Mouse (Mus musculus) cerebellum, adult 9-11 months (tissue): ENCODE data around the gene Angptl8.
A peak's percentile ranks its signal among the peaks of the same experiment; 100 is the strongest.
"Not testable (repeated sequence)": the region's sequence is repeated elsewhere in the genome, so short reads cannot be mapped to it uniquely, and the experiment has no call there.

Experiments
- DNase-seq: peaks from one replicate; pipeline ENCODE4 v3.0.0; 2022

Angptl8 gene

DNA sequence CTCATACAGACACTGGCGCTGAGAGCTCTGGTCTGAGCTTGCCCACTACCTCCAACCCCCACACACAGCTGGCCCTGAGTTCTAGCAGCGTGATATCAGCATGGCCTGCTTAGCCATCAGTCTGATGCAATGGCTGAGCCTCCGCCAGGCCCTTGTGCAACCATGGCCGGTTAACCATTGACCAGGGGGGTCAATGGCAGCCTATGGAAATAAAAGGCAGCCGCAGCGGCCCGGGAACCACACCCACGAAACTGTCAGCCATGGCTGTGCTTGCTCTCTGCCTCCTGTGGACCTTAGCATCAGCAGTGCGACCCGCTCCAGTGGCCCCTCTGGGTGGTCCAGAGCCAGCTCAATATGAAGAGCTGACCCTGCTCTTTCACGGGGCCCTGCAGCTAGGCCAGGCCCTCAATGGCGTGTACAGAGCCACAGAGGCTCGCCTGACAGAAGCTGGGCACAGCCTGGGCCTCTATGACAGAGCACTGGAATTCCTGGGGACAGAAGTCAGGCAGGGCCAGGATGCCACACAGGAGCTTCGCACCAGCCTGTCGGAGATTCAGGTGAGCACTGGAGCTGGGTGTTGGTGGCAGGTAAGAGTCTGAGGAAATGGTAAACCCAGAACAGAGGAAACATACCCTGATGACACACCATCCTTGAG, at the start of gene Angptl8:
Gene Angptl8 (plus strand): TSS at position 253 of the 655 bp plus-strand sequence.
- DNase-seq, result no peak

DNA sequence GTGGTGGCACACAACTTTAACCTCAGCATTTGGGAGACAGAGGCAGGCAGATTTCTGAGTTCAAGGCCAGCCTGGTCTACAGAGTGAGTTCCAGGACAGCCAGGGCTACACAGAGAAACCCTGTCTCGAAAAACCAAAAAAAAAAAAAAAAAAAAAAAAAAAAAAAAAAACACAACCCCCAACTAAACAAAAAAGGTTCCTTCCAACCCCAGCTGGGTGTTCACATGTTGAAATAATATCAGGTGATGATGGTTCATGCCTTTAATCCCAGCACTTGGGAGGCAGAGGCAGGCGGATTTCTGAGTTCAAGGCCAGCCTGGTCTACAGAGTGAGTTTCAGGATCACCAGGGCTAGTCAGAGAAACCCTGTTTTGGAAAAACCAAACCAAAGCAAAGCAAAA, 49.0 kb upstream of the Angptl8 start:
- DNase-seq, result not testable (repeated sequence)

DNA sequence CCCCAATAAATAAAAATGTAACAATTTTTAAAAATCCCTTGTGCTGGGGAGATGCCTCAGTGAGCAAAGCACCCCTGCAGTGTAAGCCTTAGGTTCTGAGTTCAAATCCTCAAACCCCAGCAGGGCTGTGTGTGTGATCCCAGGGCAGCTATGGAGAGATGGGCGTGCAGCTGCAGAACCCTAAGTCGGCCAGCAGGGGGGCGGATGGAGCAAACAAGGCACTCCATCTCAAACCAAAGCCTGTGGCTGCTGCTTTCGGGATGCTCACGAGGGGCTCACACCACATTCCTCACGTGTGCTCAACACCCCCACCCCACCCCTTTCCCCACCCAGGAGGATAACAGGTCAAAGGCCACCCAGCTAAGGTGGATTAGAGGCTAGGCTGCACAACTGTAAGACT, 48.4 kb upstream of the Angptl8 start:
- DNase-seq, result peak; percentile 64

DNA sequence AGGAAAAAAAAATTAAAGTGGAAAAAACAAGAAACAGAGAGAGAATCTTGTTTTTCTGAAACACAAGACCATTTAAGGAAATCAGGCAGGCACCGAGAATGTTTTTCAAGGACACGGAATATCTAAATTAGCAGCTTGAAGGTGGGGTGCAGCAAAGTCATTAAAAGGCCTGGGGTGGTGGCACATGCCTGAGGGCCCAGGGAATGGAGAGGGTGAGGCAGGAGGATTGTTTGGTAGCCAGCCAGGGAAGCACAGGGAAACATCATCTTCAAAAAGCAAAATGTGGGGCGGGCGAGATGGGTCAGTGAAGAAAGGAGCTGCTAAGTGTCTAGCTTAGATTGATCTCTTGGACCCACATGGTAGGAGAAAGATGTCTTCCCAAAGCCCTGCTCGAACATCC, 47.7 kb upstream of the Angptl8 start:
- no peak for DNase-seq

DNA sequence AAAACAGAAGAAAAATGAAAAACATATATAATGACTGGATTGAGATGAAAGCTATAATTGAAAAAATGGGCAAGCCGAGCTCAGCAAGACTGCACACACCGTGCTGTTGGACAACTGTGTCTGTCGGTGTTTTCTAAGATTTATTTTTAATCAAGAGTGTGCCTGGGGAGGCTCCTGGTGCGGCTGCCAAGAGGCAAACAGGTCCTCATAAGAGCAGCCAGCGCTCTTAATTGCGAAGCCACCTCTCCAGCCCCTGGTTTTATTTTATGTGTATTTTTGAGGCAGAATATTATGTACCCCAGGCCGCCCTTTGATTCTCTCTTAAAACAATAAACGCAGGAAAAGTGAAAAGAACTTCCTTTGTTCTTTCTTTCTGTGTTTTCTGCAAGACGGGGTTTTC, 47.1 kb upstream of the Angptl8 start:
- no peak for DNase-seq

DNA sequence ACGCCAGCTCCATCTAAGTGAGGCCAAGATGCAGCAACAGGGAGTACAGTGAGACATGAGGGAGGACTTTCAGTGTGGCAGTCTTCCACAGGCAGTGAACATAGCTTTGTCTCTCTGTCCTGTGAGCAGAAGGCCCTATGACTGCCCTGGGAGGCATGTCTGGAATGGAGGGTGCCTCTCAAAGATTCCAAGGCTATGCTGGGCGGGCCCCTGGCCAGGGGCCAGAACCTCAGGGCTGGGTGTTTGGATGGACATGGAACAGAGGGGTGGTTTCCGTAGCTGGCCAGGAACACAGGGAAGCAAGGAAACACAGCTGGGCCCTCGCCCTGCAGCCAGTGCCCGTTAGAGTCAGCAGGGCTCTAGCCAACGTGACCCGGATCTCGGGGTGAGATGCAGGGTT, 43.4 kb upstream of the Angptl8 start:
- DNase-seq, result no peak

DNA sequence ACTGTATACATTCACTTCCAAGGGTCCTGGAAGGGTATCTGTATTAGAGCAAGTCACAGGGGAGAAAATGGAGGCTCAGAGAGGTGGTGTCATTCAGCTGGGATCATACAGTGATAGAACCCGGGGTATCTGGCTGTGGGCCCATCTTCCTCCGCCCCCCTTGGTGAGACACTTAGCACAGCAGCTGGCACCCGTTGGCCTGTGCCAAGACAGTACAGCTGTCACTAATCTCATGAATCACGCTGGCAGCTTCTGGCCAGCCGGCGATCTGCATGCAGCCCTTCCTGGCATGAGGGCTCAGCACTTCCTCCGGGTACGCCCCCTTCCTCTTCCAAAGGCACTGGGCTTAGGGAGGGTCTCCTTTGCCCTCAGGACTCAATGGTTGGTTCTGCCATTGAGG, 42.7 kb upstream of the Angptl8 start:
- peak; percentile 68 for DNase-seq

DNA sequence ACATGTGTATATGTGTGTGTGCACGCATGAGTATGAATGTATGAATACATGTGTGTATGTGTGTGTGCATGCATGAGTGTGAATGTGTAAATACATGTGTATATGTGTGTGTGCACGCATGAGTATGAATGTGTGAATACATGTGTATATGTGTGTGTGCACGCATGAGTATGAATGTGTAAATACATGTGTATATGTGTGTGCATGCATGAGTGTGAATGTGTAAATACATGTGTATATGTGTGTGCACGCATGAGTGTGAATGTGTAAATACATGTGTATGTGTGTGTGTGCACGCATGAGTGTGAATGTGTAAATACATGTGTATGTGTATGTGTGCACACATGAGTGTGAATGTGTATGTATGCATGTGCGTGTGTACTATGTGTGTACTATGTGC, 41.8 kb upstream of the Angptl8 start:
- not testable (repeated sequence) for DNase-seq

DNA sequence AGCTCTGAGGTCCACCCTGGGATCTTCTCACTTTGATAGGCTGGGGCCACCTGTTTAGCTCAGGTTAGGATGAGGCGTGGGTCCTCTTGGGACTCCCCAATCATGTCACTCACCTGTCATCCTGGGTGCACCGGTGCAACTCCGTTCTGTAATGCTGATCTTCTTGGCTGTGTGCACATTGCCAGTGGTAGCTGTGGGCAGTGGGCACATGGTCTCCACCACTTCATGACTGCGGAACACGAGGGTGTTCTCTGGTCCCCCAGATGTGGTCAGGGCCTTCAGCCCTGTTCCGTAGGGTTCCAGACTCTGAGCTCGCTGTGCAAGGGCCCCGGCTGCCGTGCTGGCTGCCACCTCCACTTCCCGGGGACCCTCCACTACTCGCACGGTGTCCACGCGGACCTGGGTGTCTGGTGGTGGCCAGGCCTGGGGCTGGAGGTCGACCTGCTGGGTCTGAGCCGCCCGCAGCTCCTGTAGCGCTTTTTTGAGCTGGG, 40.9 kb upstream of the Angptl8 start:
- peak; percentile 56 for DNase-seq

DNA sequence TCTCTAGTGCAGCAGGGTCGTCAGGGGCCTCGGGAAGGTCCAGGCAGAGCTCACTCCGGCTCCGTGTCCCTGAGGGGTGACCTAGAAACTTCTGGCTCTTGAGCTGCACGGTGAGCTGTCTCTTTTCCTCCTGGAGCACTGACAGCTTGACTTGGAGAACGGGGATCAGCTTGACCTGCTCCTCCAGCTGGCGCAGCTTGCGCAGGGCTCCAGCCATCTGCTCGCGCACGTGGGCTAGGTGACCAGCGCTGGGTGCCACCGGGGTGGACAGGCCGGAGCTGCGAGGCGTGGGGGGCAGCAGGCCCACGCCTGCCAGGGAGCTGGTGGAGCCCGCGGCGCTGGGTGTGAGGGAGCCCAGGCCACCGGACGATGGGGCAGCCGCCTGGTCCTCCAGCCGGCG, 40.4 kb upstream of the Angptl8 start:
- DNase-seq, result peak; percentile 90

DNA sequence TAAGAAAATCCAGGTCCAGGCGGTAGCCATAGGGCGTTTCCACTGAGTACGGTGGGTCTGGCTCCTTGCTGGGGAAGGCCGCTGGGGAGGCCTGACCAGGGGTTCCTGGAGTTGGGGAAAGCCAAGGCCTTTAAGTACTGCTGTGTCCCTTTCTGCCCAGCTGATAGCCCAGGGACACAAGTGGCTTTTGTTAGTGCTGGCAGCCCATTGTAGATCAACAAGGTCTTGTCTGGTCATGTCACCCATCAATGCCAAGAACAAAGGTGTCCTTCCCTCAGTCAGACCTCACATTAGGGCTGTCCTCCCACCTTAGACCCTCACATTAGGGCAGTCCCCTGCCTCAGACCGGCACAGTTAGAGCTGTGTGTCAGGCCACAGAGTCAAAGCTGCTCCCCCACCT, 39.7 kb upstream of the Angptl8 start:
- DNase-seq, result peak; percentile 58

DNA sequence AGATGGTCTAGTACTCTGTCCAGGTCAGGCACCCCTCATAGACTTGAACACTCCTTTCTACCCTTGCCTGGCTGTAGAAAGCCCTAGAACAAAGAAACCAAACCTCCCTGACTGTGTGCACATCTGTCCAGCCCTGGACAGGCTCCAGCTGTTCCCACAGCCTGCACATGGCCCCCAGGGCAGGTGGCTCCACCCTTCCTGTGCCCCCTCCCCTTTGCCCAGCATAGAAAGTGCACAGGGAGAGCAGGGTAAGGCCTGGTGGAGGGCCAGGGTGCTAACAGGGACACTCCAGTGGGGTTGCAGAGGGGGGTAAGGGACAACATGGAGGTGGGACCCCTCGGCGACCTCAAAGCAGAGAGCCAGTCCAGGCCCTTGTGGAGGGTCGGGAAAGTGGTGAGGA, 39.1 kb upstream of the Angptl8 start:
- peak; percentile 62 for DNase-seq

DNA sequence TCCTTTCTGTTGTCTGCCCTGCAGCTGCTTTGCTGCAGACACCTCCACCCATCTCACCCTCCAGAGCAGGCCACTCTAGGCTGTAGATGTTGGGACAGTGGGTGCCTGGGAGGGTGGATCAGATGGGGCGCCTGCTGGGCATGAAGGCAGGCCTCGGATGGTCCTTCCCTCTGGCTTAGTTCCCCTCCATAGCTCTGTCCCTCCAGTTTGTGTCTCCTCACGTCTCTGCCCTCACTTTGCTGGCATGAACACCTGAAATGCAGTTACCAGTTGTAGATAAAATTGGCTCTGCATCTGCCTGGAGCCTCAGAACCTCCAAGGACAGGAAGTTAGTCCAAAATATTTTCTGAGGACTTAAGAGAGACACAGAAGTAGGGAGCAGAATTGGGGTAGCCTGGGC, 38.4 kb upstream of the Angptl8 start:
- DNase-seq, result no peak

DNA sequence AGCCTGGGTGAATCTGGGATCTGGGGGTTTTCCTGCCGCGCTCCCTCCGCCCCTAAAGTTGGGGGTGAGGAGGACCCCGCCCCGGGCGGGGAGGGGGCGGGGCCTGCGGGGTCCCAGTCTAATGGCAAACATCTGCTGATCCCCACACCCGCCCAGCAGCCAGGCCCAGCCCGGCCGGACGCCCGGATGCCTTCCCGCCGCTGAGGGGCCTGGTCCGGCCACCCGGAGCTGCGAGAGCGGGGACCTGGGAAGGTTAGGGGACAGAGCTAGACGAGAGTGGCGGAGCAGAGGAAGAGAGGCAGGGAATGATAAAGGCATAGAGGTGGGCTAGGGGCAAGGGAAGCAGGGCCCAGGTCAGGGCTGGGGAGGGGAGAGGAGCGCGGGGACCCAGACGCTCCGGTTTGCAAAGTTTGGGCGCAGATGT, 37.4 kb upstream of the Angptl8 start:
- peak; percentile 60 for DNase-seq

DNA sequence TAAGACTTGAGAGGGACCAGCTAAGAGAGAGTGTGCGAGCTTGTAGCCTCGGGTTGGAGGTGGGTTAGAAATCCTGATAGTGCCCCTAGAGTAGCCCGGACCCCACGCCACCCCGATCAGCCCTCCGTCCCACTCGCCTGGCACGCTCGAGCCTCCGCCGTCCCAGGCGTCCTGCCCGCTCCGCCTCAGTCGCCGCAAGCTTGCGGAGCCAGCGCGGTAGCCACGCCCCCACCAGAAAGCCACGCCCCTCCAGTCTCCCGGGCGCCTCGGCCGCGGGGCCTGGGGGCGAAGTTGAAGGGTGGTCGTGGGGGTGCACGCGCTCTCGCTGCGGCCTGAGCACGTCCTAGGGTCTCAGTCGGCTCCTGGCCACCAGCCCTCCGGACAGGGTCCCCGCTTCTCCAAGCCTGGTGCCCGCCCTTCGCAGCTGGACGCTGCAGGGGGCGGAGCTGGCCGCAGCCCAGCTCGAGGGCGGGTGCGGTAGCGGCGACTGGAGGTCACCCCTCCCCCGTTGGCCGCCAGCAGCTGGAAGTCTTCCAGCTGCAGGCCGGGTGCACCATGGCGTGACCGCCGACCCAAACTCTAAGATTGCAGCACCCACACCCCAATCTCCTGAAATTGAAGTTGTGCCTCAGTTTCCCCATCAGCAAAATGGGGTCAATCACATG, 36.8 kb upstream of the Angptl8 start, which contains the start of gene Kank2:
Gene Kank2 (minus strand): TSS at position 400 of the 665 bp plus-strand sequence.
- peak; percentile 79 for DNase-seq

DNA sequence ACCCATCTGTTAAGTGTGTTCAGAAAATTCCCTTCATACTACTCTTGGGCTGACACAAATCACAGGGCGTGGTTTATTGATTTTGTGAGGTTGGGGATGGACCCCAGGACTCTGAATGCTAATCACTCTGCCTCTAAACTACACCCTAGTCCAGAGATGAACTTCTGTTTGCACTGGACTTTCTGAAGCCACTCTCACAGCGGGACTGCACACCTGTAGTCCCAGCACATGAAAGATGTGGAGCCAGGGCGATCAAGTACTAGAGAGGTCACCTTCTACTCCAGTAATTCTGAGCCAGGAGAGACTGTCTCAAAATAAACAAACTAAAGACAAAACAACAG, 36.3 kb upstream of the Angptl8 start:
- no peak for DNase-seq

DNA sequence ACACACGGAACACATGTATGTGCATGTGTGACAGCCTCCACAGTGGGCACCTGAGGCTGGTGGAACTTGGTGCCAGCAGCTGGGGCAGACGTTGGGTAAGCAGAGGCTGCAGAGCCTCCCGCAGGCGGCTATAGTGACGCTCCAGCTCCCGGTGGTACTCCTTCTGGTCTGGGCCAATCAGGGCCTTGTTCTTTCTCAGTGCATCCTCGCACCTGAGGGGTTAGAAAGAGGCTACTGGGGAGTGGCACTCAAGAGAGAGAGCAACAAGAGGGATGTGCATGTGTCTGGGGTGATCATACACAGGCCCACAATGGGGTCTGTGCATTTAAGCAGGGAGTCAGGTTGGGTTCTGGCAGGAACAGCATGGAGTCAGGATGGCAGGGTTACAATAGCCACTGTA, 34.2 kb upstream of the Angptl8 start:
- DNase-seq, result peak; percentile 28

DNA sequence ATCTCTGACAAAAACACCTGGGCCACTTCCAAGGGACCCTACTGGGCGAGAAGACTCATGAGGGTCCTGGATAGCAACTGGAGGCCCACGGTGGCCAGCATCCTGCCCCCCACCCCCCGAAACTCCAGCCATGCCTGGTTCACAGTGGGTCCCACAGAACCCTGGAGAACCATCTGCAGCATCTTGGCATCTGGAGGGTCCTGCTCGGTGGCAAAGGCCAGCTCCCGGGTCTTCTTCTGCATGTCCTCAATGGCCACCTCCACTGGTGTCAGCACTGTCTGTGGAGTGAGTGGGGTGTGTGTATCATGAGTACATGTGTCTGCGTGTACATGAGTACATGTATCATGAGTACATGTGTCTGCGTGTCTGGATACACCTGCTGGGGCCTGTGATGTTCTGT, 33.7 kb upstream of the Angptl8 start:
- peak; percentile 33 for DNase-seq

DNA sequence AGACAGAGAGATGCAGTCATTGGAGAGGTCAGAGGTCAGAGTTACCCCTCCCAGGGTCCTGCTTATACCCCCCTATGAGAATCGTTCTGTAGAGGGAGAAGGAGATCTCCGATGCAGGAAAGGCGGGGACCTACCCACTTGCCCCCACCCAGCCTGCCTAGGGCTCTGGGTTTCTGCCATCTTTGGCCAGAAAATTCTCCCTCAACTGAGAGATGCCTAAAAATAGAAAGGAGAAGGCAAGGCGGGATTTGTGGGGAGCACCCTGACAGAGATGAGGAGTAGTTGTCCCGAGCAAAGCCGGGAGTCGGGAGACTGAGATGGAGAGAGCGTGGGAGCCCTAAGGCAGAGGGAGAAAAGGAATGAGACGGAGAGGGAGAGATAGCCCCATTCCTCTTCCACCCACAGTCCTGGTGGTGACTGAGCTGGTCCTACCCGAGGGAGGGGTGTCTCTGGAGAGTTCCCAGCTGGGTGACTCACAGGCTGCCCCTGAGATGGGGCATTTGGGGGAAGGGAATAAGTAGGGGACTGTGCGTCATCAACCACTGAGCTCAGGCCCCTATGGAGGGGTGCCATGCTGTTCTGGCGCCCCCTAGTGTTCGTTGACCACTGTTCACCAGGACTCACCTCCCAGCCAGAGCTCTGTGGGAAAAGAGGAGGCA, 31.2 kb upstream of the Angptl8 start:
- DNase-seq, result peak; percentile 88

DNA sequence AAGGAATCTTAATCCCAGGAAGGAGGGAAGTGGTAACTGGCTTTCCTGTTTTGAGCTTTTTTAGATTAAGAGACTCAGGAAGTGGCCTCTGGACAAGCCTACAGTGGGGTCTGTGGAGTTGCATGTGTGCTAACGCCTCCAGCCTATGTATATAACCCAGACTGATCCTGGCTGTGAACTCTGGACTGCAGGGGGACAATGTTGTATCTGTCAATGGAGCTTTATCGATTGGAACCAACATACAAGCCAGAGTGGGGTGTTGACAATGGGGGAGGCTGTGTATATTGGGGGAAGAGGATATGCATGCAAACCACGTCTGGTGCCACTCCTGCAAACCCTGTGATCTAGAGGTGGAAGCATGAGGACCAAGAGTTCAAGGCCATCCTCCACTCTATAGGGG, 28.9 kb upstream of the Angptl8 start:
- no peak for DNase-seq

DNA sequence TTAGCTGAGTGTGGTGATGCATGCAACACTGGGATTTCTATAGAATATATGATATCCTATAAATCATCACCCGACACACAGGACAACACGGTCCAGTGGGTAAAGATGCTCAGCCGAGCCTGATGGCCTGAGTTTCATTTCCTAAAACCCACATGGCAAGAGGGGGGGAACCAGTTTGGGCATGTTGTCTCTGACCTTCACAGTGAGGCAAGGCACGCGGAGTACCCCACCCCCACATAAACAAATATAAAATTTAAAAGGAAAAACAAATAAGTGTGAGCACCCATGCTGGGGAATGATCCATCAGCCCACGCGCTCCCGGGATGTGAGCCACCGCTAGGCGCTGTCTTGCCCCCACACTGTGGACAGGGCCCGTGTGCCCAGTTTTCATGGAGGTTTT, 28.3 kb upstream of the Angptl8 start:
- no peak for DNase-seq

DNA sequence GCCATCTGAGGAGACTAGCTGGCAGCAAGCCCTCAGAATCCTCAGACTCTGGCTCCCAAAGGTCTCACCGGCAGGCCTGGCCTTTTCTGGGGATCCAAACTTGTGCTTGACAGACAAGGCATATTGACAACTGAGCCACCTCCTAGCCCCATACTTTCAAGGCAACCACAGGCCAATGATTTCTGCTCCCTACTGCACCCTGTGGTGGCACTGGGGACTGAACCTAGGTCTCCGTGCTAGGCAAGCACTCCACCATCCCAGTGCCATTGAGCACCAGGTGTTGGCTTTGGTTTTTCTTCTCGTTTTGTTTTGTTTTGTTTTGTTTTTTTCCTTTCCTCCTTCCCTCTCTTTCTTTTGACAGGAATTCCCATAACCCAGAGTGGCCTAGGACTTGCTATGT, 26.7 kb upstream of the Angptl8 start:
- DNase-seq, result peak; percentile 17

DNA sequence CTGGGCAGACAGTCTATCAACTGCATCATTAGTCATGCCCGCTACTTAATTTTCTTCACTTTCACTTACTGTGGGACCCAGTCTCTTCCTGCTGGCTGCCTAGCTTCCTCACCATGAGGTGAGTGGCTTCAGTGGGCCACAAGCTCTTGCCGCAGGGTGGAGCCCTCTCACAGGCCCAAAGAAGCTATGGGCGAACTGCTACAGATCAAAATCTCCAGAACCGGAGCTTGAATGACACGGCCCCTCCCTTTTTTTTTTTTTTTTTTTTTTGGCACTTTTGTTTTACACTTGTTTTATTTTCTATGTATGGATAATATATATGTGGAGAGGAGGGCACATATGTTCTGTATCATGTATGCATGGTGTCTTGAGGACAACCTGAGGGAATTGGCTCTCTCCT, 24.1 kb upstream of the Angptl8 start:
- DNase-seq, result no peak

DNA sequence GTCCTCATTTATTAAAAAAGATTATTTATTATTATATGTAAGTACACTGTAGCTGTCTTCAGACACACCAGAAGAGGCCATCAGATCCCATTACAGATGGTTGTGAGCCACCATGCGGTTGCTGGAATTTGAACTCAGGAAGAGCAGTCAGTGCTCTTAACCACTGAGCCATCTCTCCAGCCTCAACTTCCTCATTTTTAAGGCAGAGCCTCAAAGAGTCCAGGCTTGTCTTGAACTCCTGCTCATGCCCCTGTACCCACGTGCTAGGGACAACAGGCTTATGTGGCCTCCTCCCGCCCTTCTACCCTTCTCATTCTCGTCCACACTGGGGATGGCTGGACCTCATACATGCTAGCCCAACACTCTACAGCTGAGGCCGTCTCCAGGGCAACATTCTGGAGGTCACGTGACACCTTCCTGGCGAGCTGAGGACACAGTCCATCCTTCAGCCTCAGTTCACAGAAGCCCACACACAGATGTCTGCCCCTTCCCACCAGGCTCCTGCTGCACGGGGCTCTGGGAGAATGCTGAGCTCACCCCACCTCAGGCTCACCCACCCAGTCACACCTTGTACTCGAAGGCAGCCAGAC, 18.5 kb upstream of the Angptl8 start:
- DNase-seq, result no peak
